Mouse (Mus musculus) mature B cell (primary cell): ENCODE results near the gene Atp6v1e2.

Experiments
- in situ Hi-C: fragments of 300-500 bp; cut with MboI; formaldehyde crosslinking; loops from 2 replicates; pipeline ENCODE4 v1.14.3; 2019

Gene Atp6v1e2

GRCm38 (mm10) chr17:86915540-86915939, 32.2 kb downstream of the Atp6v1e2 start:
- in situ Hi-C loops: loop anchor here (5.0 to 10.0 kb wide), 2 partner anchors 132 to 339 kb away; no protein-coding TSS in a partner anchor

GRCm38 (mm10) chr17:86913003-86913607, 34.6 kb downstream of the Atp6v1e2 start:
- in situ Hi-C loops: loop anchor here (10.0 kb wide), 1 partner anchor 342 kb away; no protein-coding TSS in a partner anchor

GRCm38 (mm10) chr17:86911261-86911660, 36.4 kb downstream of the Atp6v1e2 start:
- in situ Hi-C loops: loop anchor here (10.0 kb wide), 1 partner anchor 344 kb away; no protein-coding TSS in a partner anchor

- in situ Hi-C loops: loop anchor here (10.0 kb wide), 1 partner anchor 345 kb away; no protein-coding TSS in a partner anchor
Measured at GRCm38 (mm10) chr17:86909733-86910495, 37.8 kb downstream of the Atp6v1e2 start.

GRCm38 (mm10) chr17:86908316-86908715, 39.4 kb downstream of the Atp6v1e2 start:
- in situ Hi-C loops: no loop called here

- in situ Hi-C loops: no loop called here
Measured at GRCm38 (mm10) chr17:86907092-86907491, 40.6 kb downstream of the Atp6v1e2 start.

GRCm38 (mm10) chr17:86906601-86907000, 41.1 kb downstream of the Atp6v1e2 start:
- in situ Hi-C loops: no loop called here

- in situ Hi-C loops: no loop called here
Measured at GRCm38 (mm10) chr17:86906136-86906461, 41.6 kb downstream of the Atp6v1e2 start.

- in situ Hi-C loops: no loop called here
Measured at GRCm38 (mm10) chr17:86905297-86906135, 42.2 kb downstream of the Atp6v1e2 start.

- in situ Hi-C loops: no loop called here
Measured at GRCm38 (mm10) chr17:86904206-86904605, 43.5 kb downstream of the Atp6v1e2 start.

- in situ Hi-C loops: no loop called here
Measured at GRCm38 (mm10) chr17:86903596-86903995, 44.1 kb downstream of the Atp6v1e2 start.

GRCm38 (mm10) chr17:86902399-86903067, 45.2 kb downstream of the Atp6v1e2 start:
- in situ Hi-C loops: no loop called here

- in situ Hi-C loops: no loop called here
Measured at GRCm38 (mm10) chr17:86900564-86900963, 47.1 kb downstream of the Atp6v1e2 start.

GRCm38 (mm10) chr17:86899821-86900220, 47.9 kb downstream of the Atp6v1e2 start:
- in situ Hi-C loops: no loop called here

- in situ Hi-C loops: no loop called here
Measured at GRCm38 (mm10) chr17:86897486-86898165, 50.1 kb downstream of the Atp6v1e2 start.

GRCm38 (mm10) chr17:86895191-86895590, 52.5 kb downstream of the Atp6v1e2 start:
- in situ Hi-C loops: no loop called here
